Mouse (Mus musculus) small intestine, adult 2 months (tissue): ENCODE data around the gene Gbp6.

ENCODE experiments used
- CTCF ChIP-seq: fragments of 200-500 bp; IDR thresholded peaks from 2 replicates; pipeline ENCODE4 v1.5.1; 2012; ENCODE audit warnings: low read depth, mild to moderate bottlenecking, control low read depth, inconsistent platforms, low read length, moderate library complexity, mixed read lengths; ENCODE audit not compliant: insufficient replicate concordance, insufficient read length; ENCODE audit errors: extremely low read depth
- POLR2A ChIP-seq: fragments of 200-500 bp; IDR thresholded peaks from 2 replicates; pipeline ENCODE4 v1.6.1; 2012; ENCODE audit warnings: low read depth, mild to moderate bottlenecking, control low read depth, inconsistent platforms, low read length, moderate library complexity

DNA sequence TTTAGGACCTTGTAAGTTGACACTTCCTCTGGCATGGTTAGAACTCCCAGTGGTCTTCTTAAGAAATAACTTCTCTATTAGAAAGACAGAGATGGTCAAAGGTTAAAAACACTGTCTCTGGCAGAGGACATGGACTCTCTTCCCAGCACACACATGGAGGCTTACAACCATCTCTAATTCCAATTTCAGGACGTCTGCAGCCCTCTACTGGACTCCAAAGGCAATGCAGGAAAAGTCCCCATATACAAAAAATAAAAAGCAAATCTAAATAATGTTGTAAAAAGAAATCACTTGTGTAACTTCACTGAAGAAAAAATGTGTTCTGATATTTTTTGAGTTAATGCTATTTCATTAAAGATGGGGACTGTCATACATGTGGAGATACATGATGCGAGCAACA lies 17.4 kb upstream of the Gbp6 start:
- TF ChIP-seq POLR2A (no peak), CTCF (no peak)
